Mouse (Mus musculus): ENCODE measurements around the gene Olfr231.

Olfr231 gene

GRCm38 (mm10) chr1:174121062-174121461, at the start of gene Olfr231:
TSS of gene Olfr231 (minus strand) at chr1:174121162.
- no peak for DNase-seq

GRCm38 (mm10) chr1:174169024-174169423, 48.1 kb upstream of the Olfr231 start:
- no peak for DNase-seq

GRCm38 (mm10) chr1:174159095-174159494, 38.1 kb upstream of the Olfr231 start:
- DNase-seq: no peak

- DNase-seq: no peak
Measured at GRCm38 (mm10) chr1:174158512-174158911, 37.5 kb upstream of the Olfr231 start.

- DNase-seq: no peak
Measured at GRCm38 (mm10) chr1:174157622-174158021, 36.7 kb upstream of the Olfr231 start.

GRCm38 (mm10) chr1:174155333-174155732, 34.4 kb upstream of the Olfr231 start, which contains the start of gene Olfr420:
TSS of gene Olfr420 (plus strand) at chr1:174155633.
- no peak for DNase-seq

GRCm38 (mm10) chr1:174149289-174149688, 28.3 kb upstream of the Olfr231 start:
- DNase-seq: no peak

- DNase-seq: no peak
Measured at GRCm38 (mm10) chr1:174146696-174147095, 25.7 kb upstream of the Olfr231 start.

GRCm38 (mm10) chr1:174141384-174141783, 20.4 kb upstream of the Olfr231 start:
- no peak for DNase-seq

- DNase-seq: no peak
Measured at GRCm38 (mm10) chr1:174131999-174132398, 11.0 kb upstream of the Olfr231 start.

GRCm38 (mm10) chr1:174131217-174131616, 10.3 kb upstream of the Olfr231 start, which contains the start of gene Olfr424:
TSS of gene Olfr424 (plus strand) at chr1:174131517.
- DNase-seq: no peak

- DNase-seq: no peak
Measured at GRCm38 (mm10) chr1:174103735-174104134, 17.2 kb downstream of the Olfr231 start.

- no peak for DNase-seq
Measured at GRCm38 (mm10) chr1:174096591-174096990, 24.4 kb downstream of the Olfr231 start, which contains the start of gene Olfr427. TSS of gene Olfr427 (plus strand) at chr1:174096891.

GRCm38 (mm10) chr1:174084031-174084430, 36.9 kb downstream of the Olfr231 start, which contains the start of gene Olfr429:
TSS of gene Olfr429 (plus strand) at chr1:174084331.
- DNase-seq: no peak

- no peak for DNase-seq
Measured at GRCm38 (mm10) chr1:174066305-174066704, 54.7 kb downstream of the Olfr231 start, which contains the start of gene Olfr430. TSS of gene Olfr430 (plus strand) at chr1:174066605.

Measured in right cerebral cortex, postnatal 4 days (tissue).